In genomic region chr9:111497074-111497811, GRCm38 (mm10) we compare ENCODE assay signal across 8 mouse cellular contexts. TPM values are rescaled to one million over a fixed set of nuclear protein-coding genes. Genes with fewer than 3 reads are reported as not detected.
DNase-seq lines count a peak whose midpoint lies in the region; ATAC-seq and TF ChIP-seq lines count a peak whose summit lies in the region.

No protein-coding gene starts in this region.

- TF ChIP-seq POLR2A in MEL (IDR thresholded peaks at IDR 0.05; ENCODE audit: control insufficient read depth in 1 of 2, insufficient read depth in 1 of 2, low read depth in 1 of 2, low read length in 2 of 2, poor library complexity in 1 of 2), result no peak

- H3K9ac ChIP-seq in MEL (ENCODE audit: control insufficient read depth, low read depth, low read length, poor library complexity, severe bottlenecking), result no peak overlapping the region
- no peak overlapping the region for H3K9ac ChIP-seq in forebrain, embryonic 13.5 days
- no peak overlapping the region for H3K9ac ChIP-seq in hindbrain, embryonic 11.5 days (ENCODE audit: low read depth, low read length)

- H3K4me3 ChIP-seq in MEL (ENCODE audit: control insufficient read depth in 1 of 2, insufficient read depth in 1 of 2, low read depth in 2 of 2, low read length in 2 of 2), result no peak overlapping the region
- no peak overlapping the region for H3K4me3 ChIP-seq in forebrain, embryonic 13.5 days
- H3K4me3 ChIP-seq in hindbrain, embryonic 11.5 days (ENCODE audit: low read depth, low read length), result no peak overlapping the region

- no peaks in the 10 kb centered on the region for H3K79me2 ChIP-seq in MEL (ENCODE audit: control insufficient read depth, insufficient read depth, low read length, poor library complexity)

- H3K4me2 ChIP-seq in forebrain, embryonic 13.5 days, result no peak overlapping the region
- no peak overlapping the region for H3K4me2 ChIP-seq in hindbrain, embryonic 11.5 days (replicated peaks; ENCODE audit: low read depth, low read length)

- H3K4me1 ChIP-seq in MEL (ENCODE audit: control insufficient read depth in 1 of 2, insufficient read depth in 2 of 2, low read length in 2 of 2), result no peaks in the 10 kb centered on the region
- no peaks in the 10 kb centered on the region for H3K4me1 ChIP-seq in forebrain, embryonic 13.5 days
- no peaks in the 10 kb centered on the region for H3K4me1 ChIP-seq in hindbrain, embryonic 11.5 days (replicated peaks; ENCODE audit: control insufficient read depth, insufficient read depth, low read length)

- H3K27ac ChIP-seq in MEL (ENCODE audit: control insufficient read depth, low read depth, low read length), result no peak overlapping the region
- H3K27ac ChIP-seq in forebrain, embryonic 13.5 days, result no peak overlapping the region
- H3K27ac ChIP-seq in hindbrain, embryonic 11.5 days (ENCODE audit: low read depth, low read length), result no peak overlapping the region

- peak; percentile 83 for ATAC-seq in forebrain, embryonic 13.5 days
- ATAC-seq in hindbrain, embryonic 11.5 days (ENCODE audit: low FRiP score), result peak; percentile 53

- TF ChIP-seq RAD21 in MEL (IDR thresholded peaks at IDR 0.05; ENCODE audit: low read depth, low read length), result peak; percentile 36

- no peaks in the 10 kb centered on the region for H3K9me3 ChIP-seq in MEL (replicated peaks; ENCODE audit: insufficient read depth, low read length)
- no peaks in the 10 kb centered on the region for H3K9me3 ChIP-seq in forebrain, embryonic 13.5 days (replicated peaks)
- no peaks in the 10 kb centered on the region for H3K9me3 ChIP-seq in hindbrain, embryonic 11.5 days (ENCODE audit: control insufficient read depth, low read length)

- no peaks in the 10 kb centered on the region for H3K36me3 ChIP-seq in MEL (ENCODE audit: control insufficient read depth in 1 of 2, insufficient read depth in 2 of 2, low read length in 2 of 2)
- H3K36me3 ChIP-seq in forebrain, embryonic 13.5 days (ENCODE audit: poor library complexity, severe bottlenecking), result no peaks in the 10 kb centered on the region
- no peaks in the 10 kb centered on the region for H3K36me3 ChIP-seq in hindbrain, embryonic 11.5 days (ENCODE audit: control insufficient read depth, insufficient read depth, low read length)

- peak; percentile 29 for DNase-seq in MEL (ENCODE audit: low read depth, low spot score)
- DNase-seq in cerebellum, adult 11 months, result peak; percentile 71
- peak; percentile 86 for DNase-seq in hindbrain, embryonic 11.5 days (ENCODE audit: low spot score)
- DNase-seq in layer of hippocampus, adult 8-10 months (ENCODE audit: low spot score in 2 of 2), result peak; percentile 48 to 81
- DNase-seq in lung, postnatal 14 days, result peak; percentile 77
- peak; percentile 36 for DNase-seq in retina, adult 2 months (ENCODE audit: low read depth, low spot score)
- peak; percentile 27 to 38 for DNase-seq in thymus, postnatal 36 days

- H3K27me3 ChIP-seq in MEL (ENCODE audit: control insufficient read depth in 1 of 2, insufficient read depth in 2 of 2, low read length in 2 of 2), result no peaks in the 10 kb centered on the region
- no peaks in the 10 kb centered on the region for H3K27me3 ChIP-seq in forebrain, embryonic 13.5 days
- no peaks in the 10 kb centered on the region for H3K27me3 ChIP-seq in hindbrain, embryonic 11.5 days (ENCODE audit: control insufficient read depth, insufficient read depth, low read length)

- 35% methylated on average over 9 of the region's 9 CpGs for WGBS in forebrain, embryonic 13.5 days
- 34% methylated on average over 9 of the region's 9 CpGs for WGBS in hindbrain, embryonic 11.5 days

- peak; percentile 54 to 85 (median 63) for TF ChIP-seq CTCF in MEL (IDR thresholded peaks at IDR 0.05 in 2 of 3, conservative IDR thresholded peaks at IDR 0.05 in 1 of 3; ENCODE audit: control insufficient read depth in 1 of 3, insufficient read depth in 1 of 3, low read depth in 2 of 3, low read length in 3 of 3, poor library complexity in 1 of 3, severe bottlenecking in 1 of 3)

- TF ChIP-seq EP300 in MEL (IDR thresholded peaks at IDR 0.05; ENCODE audit: low read depth in 1 of 2, low read length in 2 of 2), result no peak

TF ChIP-seq in MEL, 35 proteins besides CTCF, POLR2A, EP300 and RAD21:
- TF ChIP-seq TBP (IDR thresholded peaks at IDR 0.05; ENCODE audit: low read depth, low read length) (no peak), SMC3 (IDR thresholded peaks at IDR 0.05; ENCODE audit: low read depth, low read length) (peak; percentile 57), BHLHE40 (IDR thresholded peaks at IDR 0.05; ENCODE audit: borderline replicate concordance, low read depth, low read length) (no peak), MAX (IDR thresholded peaks at IDR 0.05; ENCODE audit: low read length) (no peak), KAT2A (conservative IDR thresholded peaks at IDR 0.05; ENCODE audit: low read depth, low read length) (no peak)

RNA-seq across cellular contexts. Expression of gene Dclk3, which starts 58.4 kb away (rescaled TPM):
- total RNA-seq in MEL (2012; rRNA removed), result not detected in 2 replicates
- not detected for polyA plus RNA-seq in MEL (2012; ENCODE audit: insufficient read depth in 1 of 2, insufficient read length in 2 of 2, low read depth in 1 of 2, low replicate concordance in 2 of 2, missing spikeins in 1 of 2)
- polyA plus RNA-seq in forebrain, embryonic 13.5 days (2015; fragmentation: Nextera tagmentation; extraction: Ambion mirVana), result 1.6 and 2.0 TPM in 2 replicates
- 0.32 and 1.1 TPM in 2 replicates for polyA plus RNA-seq in hindbrain, embryonic 11.5 days (2014; fragmentation: Nextera tagmentation; extraction: Ambion mirVana)
- total RNA-seq in layer of hippocampus, adult 8-10 months (2022), result 10 to 100 TPM; 13.6 to 17.0 (median 14.9) TPM

Comparison
In these comparisons a context has a peak if more than half of its experiments do, and no peak if none do; other contexts are left out.
1. DNase-seq: peak in every context shown above with its lines; median percentile 86 in hindbrain, embryonic 11.5 days; 77 in lung, postnatal 14 days; 71 in cerebellum, adult 11 months; 64 in layer of hippocampus, adult 8-10 months; 36 in retina, adult 2 months; 32 in thymus, postnatal 36 days; 29 in MEL.